In genomic region chr2:167059536-167059935, GRCm38 (mm10) we compare ENCODE assay signal across 11 mouse cellular contexts. TPM values are rescaled to one million over a fixed set of nuclear protein-coding genes. Genes with fewer than 3 reads are reported as not detected.
DNase-seq lines count a peak whose midpoint lies in the region; ATAC-seq and TF ChIP-seq lines count a peak whose summit lies in the region.
"Had no signal": no experiment of that assay in that cellular context is flagged by ENCODE, and none has a peak within 500 bp of the region (broad histone marks: within the 10 kb centered on the region; RNA-seq: fewer than 3 reads in every experiment).

No protein-coding gene starts in this region.

- no peaks in the 10 kb centered on the region for H3K27me3 ChIP-seq in forebrain, postnatal 0 days (ENCODE audit: insufficient read depth, low read length)
- H3K27me3 ChIP-seq in forebrain, embryonic 16.5 days (replicated peaks; ENCODE audit: control insufficient read depth, insufficient read depth, low read length) = no peaks in the 10 kb centered on the region
- no peaks in the 10 kb centered on the region for H3K27me3 ChIP-seq in megakaryocyte, embryonic 14.5 days (replicated peaks)
- H3K27me3 ChIP-seq in embryonic facial prominence, embryonic 14.5 days (replicated peaks; ENCODE audit: control insufficient read depth, insufficient read depth, low read length) = no peaks in the 10 kb centered on the region
- no peaks in the 10 kb centered on the region for H3K27me3 ChIP-seq in neural tube, embryonic 13.5 days

- H3K36me3 ChIP-seq in forebrain, postnatal 0 days (ENCODE audit: insufficient read depth) = peaks cover 40% of the 10 kb centered on the region
- peaks cover 31% of the 10 kb centered on the region for H3K36me3 ChIP-seq in forebrain, embryonic 16.5 days (ENCODE audit: control insufficient read depth, insufficient read depth)
- peaks cover 57% of the 10 kb centered on the region for H3K36me3 ChIP-seq in megakaryocyte, embryonic 14.5 days (replicated peaks; ENCODE audit: low read length)
- peaks cover 59% of the 10 kb centered on the region for H3K36me3 ChIP-seq in embryonic facial prominence, embryonic 14.5 days (ENCODE audit: control insufficient read depth, insufficient read depth, low read length)
- peaks cover 46% of the 10 kb centered on the region for H3K36me3 ChIP-seq in neural tube, embryonic 13.5 days

- 42% methylated on average over 8 of the region's 8 CpGs for WGBS in forebrain, postnatal 0 days
- 38% methylated on average over 8 of the region's 8 CpGs for WGBS in forebrain, embryonic 16.5 days
- 54% methylated on average over 8 of the region's 8 CpGs for WGBS in embryonic facial prominence, embryonic 14.5 days
- WGBS in neural tube, embryonic 13.5 days = 49% methylated on average over 8 of the region's 8 CpGs

- no peak overlapping the region for H3K27ac ChIP-seq in forebrain, postnatal 0 days (ENCODE audit: low read depth, low read length)
- no peak overlapping the region for H3K27ac ChIP-seq in forebrain, embryonic 16.5 days (ENCODE audit: low read length)
- H3K27ac ChIP-seq in embryonic facial prominence, embryonic 14.5 days (replicated peaks; ENCODE audit: low read depth, low read length) = no peak overlapping the region
- no peak overlapping the region for H3K27ac ChIP-seq in neural tube, embryonic 13.5 days (replicated peaks)

- H3K4me3 ChIP-seq in forebrain, postnatal 0 days (ENCODE audit: low read depth, low read length) = no peak overlapping the region
- no peak overlapping the region for H3K4me3 ChIP-seq in forebrain, embryonic 16.5 days (replicated peaks; ENCODE audit: low read length)
- peak overlapping the region; percentile 5 for H3K4me3 ChIP-seq in megakaryocyte, embryonic 14.5 days (replicated peaks)
- H3K4me3 ChIP-seq in embryonic facial prominence, embryonic 14.5 days (ENCODE audit: low read depth, low read length) = no peak overlapping the region
- H3K4me3 ChIP-seq in neural tube, embryonic 13.5 days = no peak overlapping the region
- H3K4me3 ChIP-seq: myocyte had no signal

- no peak for DNase-seq in forebrain, postnatal 0 days
- no peak for DNase-seq in embryonic facial prominence, embryonic 14.5 days (ENCODE audit: low spot score)
- DNase-seq in thymus, postnatal 4 days = no peak
- DNase-seq in testis, postnatal 10 days (ENCODE audit: low spot score) = no peak
- DNase-seq: embryo, embryonic 11 days; lung, adult 18-20 months had no signal

- H3K4me1 ChIP-seq in forebrain, postnatal 0 days (ENCODE audit: insufficient read depth) = peaks cover 7% of the 10 kb centered on the region
- H3K4me1 ChIP-seq in forebrain, embryonic 16.5 days (replicated peaks; ENCODE audit: control insufficient read depth, insufficient read depth, low read length) = peaks cover 17% of the 10 kb centered on the region
- H3K4me1 ChIP-seq in megakaryocyte, embryonic 14.5 days = peaks cover 67% of the 10 kb centered on the region
- H3K4me1 ChIP-seq in embryonic facial prominence, embryonic 14.5 days (ENCODE audit: control insufficient read depth, insufficient read depth, low read length) = peaks cover 16% of the 10 kb centered on the region
- peaks cover 39% of the 10 kb centered on the region for H3K4me1 ChIP-seq in neural tube, embryonic 13.5 days (replicated peaks)

- H3K9me3 ChIP-seq in forebrain, postnatal 0 days (ENCODE audit: low read length) = no peaks in the 10 kb centered on the region
- no peaks in the 10 kb centered on the region for H3K9me3 ChIP-seq in forebrain, embryonic 16.5 days (ENCODE audit: control insufficient read depth, low read length)
- H3K9me3 ChIP-seq in megakaryocyte, embryonic 14.5 days = no peaks in the 10 kb centered on the region
- no peaks in the 10 kb centered on the region for H3K9me3 ChIP-seq in embryonic facial prominence, embryonic 14.5 days (ENCODE audit: control insufficient read depth, low read length)
- no peaks in the 10 kb centered on the region for H3K9me3 ChIP-seq in neural tube, embryonic 13.5 days

- H3K4me2 ChIP-seq in forebrain, postnatal 0 days (ENCODE audit: low read depth) = no peak overlapping the region
- no peak overlapping the region for H3K4me2 ChIP-seq in forebrain, embryonic 16.5 days (ENCODE audit: low read length)
- H3K4me2 ChIP-seq in embryonic facial prominence, embryonic 14.5 days (ENCODE audit: low read depth, low read length) = no peak overlapping the region
- no peak overlapping the region for H3K4me2 ChIP-seq in neural tube, embryonic 13.5 days

- no peak for ATAC-seq in forebrain, postnatal 0 days
- no peak for ATAC-seq in forebrain, embryonic 16.5 days
- no peak for ATAC-seq in megakaryocyte, adult 5-6 weeks (ENCODE audit: poor library complexity, severe bottlenecking)
- no peak for ATAC-seq in embryonic facial prominence, embryonic 14.5 days (ENCODE audit: low read depth)
- no peak for ATAC-seq in neural tube, embryonic 13.5 days (ENCODE audit: low read depth)

- TF ChIP-seq CTCF in forebrain, postnatal 0 days (IDR thresholded peaks at IDR 0.05; ENCODE audit: low read depth) = no peak

- peak overlapping the region; percentile 14; the same call in 1 of the 2 replicates for H3K9ac ChIP-seq in forebrain, postnatal 0 days
- H3K9ac ChIP-seq in forebrain, embryonic 16.5 days (replicated peaks; ENCODE audit: low read depth, low read length) = no peak overlapping the region
- H3K9ac ChIP-seq in embryonic facial prominence, embryonic 14.5 days (ENCODE audit: low read depth, low read length) = peak overlapping the region; percentile 89; the same call in 1 of the 2 replicates
- H3K9ac ChIP-seq in neural tube, embryonic 13.5 days = peak overlapping the region; percentile 47; the same call in 1 of the 2 replicates

RNA-seq across cellular contexts. Expression of gene Znfx1, which starts 3.3 kb away (rescaled TPM):
- 20.5 and 25.4 TPM in 2 replicates for total RNA-seq in forebrain, postnatal 0 days (2014; rRNA removed)
- polyA plus RNA-seq in forebrain, postnatal 0 days (2015; fragmentation: Nextera tagmentation; extraction: Ambion mirVana) = 2.2 and 4.4 TPM in 2 replicates
- polyA plus RNA-seq in forebrain, embryonic 16.5 days (2015; fragmentation: Nextera tagmentation; extraction: Ambion mirVana) = 8.9 and 9.0 TPM in 2 replicates
- polyA plus RNA-seq in megakaryocyte, embryonic 14.5 days (2012; ENCODE audit: insufficient read depth, low replicate concordance) = 3.0 and 8.9 TPM in 2 replicates
- 28.2 and 29.2 TPM in 2 replicates for total RNA-seq in megakaryocyte, adult 5-6 weeks (2015)
- total RNA-seq in megakaryocyte, adult 5-6 weeks (2017) = 58.4 and 78.1 TPM in 2 replicates
- 9.5 and 10.2 TPM in 2 replicates for polyA plus RNA-seq in embryonic facial prominence, embryonic 14.5 days (2014; fragmentation: Nextera tagmentation; extraction: Ambion mirVana)
- polyA plus RNA-seq in neural tube, embryonic 13.5 days (2015; fragmentation: Nextera tagmentation; extraction: Ambion mirVana) = 7.9 and 8.0 TPM in 2 replicates

RNA-seq across cellular contexts. Expression of gene Ddx27, which starts 44.5 kb away (rescaled TPM):
- 37.9 and 42.5 TPM in 2 replicates for total RNA-seq in forebrain, postnatal 0 days (2014; rRNA removed)
- 28.4 and 36.9 TPM in 2 replicates for polyA plus RNA-seq in forebrain, postnatal 0 days (2015; fragmentation: Nextera tagmentation; extraction: Ambion mirVana)
- polyA plus RNA-seq in forebrain, embryonic 16.5 days (2015; fragmentation: Nextera tagmentation; extraction: Ambion mirVana) = 41.0 and 45.0 TPM in 2 replicates
- 26.6 and 26.8 TPM in 2 replicates for polyA plus RNA-seq in megakaryocyte, embryonic 14.5 days (2012; ENCODE audit: insufficient read depth, low replicate concordance)
- total RNA-seq in megakaryocyte, adult 5-6 weeks (2015) = 14.5 and 15.3 TPM in 2 replicates
- total RNA-seq in megakaryocyte, adult 5-6 weeks (2017) = 48.1 and 50.4 TPM in 2 replicates
- polyA plus RNA-seq in embryonic facial prominence, embryonic 14.5 days (2014; fragmentation: Nextera tagmentation; extraction: Ambion mirVana) = 31.2 and 34.8 TPM in 2 replicates
- polyA plus RNA-seq in neural tube, embryonic 13.5 days (2015; fragmentation: Nextera tagmentation; extraction: Ambion mirVana) = 35.5 and 38.5 TPM in 2 replicates
